Mouse (Mus musculus) MN1 (cell line): ENCODE data around the gene Sdk1.
"Not testable (repeated sequence)": the region's sequence is repeated elsewhere in the genome, so short reads cannot be mapped to it uniquely, and the experiment has no call there.

ENCODE experiments used
- DNase-seq: peaks from one replicate; pipeline ENCODE4 v3.0.0-alpha.2; 2016; ENCODE audit warnings: low spot score

The Sdk1 gene

GRCm38 (mm10) chr5:141636406-141636805 is 395.1 kb downstream of the Sdk1 start:
- no peak for DNase-seq

GRCm38 (mm10) chr5:141637054-141637453 is 395.8 kb downstream of the Sdk1 start:
- DNase-seq: not testable (repeated sequence)

DNA sequence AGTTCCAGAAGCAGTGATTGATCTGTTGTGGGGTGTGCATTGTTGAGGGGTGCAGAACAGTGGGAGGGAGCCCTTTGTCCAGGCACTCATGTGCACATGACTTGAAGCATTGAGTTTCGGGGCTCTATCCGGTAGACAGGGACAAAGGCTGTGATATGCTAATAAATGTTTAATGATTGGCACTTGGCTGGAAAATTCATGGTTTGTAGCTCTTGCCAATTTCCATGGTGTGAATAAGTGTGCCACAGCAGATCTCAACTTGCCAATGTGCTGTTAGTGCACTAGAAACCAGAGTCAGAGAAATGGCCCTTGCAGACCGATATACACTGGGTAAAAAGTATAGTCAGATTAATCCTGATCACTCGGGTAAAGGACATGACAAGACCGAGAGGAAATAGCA is 404.4 kb downstream of the Sdk1 start:
- DNase-seq: no peak

DNA sequence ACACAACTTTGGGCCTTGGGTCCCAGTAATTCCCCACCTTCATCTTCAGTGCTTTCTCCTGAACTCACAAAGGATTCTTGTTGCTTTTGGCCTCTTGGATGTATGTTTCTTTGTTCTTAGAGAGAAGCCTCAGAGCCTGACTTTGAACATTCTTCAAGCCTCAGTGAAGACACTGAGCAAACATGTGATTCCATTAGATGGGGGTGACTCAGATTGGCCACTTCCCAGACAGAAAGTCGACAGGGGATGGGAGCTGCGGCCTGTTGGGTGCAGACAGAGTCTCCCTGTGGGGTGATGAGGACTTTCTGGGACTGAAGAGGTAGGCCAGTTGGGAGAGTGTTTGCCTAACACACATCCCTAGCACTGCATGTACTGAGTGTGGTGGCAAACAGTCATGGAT is 405.3 kb downstream of the Sdk1 start:
- DNase-seq: no peak

- no peak for DNase-seq
These were observed 408.6 kb downstream of the Sdk1 start for GRCm38 (mm10) chr5:141649831-141650375.

DNA sequence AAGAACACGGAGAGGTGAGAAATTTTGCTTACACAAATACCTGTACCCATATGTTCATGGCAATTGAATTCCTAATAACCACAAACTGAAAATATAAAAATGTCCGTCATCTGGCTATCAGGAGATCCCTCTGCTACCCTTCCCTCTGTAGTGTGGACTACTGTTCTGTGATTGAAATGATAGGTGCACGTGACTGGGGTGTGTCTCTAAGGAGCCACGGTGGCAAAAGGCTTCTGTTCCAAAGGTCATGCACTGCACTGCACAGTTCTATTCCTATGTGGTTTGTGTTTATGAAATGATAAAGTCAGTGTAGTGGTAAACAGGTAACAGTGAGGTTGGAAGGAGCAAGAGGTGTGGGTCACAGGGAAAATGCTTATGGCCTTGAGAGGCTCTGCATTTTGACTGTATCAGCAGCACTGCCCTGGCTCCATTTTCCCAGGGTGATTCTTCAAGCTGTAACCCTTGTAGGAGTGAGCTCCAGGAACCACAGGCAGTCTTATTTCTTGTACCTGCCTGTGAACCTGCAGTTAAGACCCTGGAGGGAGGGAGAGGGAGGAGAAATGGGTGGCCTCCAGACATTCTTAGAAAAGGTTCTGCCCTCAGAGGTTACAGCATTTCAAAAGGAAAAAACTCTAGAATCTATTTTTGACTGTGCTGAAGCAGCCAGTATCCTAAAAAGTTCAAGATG is 410.5 kb downstream of the Sdk1 start:
- no peak for DNase-seq

DNA sequence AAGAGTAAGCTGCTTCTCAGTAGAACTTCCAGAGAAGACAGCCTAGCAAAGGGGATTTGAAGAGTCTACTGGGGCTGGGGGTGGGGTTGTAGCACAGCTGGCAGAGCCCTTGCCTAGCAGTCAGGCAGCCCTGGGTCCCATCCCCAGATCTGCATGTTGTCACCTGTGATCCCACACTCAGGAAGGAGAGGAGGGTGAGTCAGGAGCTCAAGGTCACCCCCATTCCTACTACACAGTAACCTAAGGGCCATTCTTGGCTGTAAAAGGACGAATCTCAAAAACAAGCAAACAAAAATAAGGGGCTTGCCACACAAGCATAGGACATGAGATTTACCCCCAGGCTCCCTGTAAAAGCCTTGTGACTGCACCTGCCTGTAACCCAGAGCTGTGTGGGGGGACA is 435.1 kb downstream of the Sdk1 start:
- no peak for DNase-seq

DNA sequence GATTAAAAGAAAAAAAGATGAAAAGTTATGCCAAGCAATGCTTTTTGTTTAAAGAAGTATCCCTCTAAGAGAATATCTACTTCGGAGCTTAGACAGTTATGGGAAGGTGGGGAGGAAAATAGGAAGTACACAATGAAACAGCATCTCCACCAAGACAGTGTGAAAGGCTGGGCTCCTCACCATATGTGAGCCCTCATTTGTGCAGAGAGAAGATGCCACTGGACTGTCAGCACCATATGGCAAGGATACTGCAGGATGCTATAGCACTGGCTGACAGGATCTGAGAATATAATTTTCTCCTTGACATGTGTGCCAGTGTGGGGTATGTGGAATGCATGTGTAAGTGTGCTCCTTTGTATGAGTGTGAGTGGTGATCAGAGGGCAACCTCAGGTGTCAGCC is 435.7 kb downstream of the Sdk1 start:
- DNase-seq: no peak

GRCm38 (mm10) chr5:141677841-141678240 is 436.6 kb downstream of the Sdk1 start:
- DNase-seq: no peak

DNA sequence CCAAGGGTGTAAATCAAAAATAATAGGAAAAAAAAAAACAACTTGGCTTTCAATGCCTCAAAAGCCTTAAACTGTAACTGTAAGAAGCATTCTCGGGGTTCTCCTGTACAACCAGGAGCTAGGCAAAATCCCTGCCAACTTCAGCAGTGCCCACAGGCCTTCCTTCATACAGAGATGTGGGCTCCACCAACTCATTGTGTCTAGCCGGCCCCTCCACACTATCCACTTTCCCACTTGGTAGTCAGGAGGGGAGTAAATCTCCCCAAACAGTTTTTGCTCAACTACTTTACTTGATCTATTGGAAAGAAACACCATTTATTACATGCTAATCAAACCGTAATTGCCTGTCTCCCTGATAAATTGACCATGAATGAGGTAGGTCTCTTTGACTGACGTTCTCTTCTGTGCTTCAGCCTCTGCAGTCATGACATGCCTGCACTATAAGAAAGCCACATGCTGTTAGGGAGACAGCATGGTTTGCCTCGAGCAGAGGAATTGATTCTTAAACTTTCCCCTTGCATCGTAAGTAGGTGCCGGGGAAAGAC is 445.7 kb downstream of the Sdk1 start:
- no peak for DNase-seq

GRCm38 (mm10) chr5:141689442-141690105 is 448.3 kb downstream of the Sdk1 start:
- no peak for DNase-seq

GRCm38 (mm10) chr5:141691482-141691975 is 450.2 kb downstream of the Sdk1 start:
- no peak for DNase-seq

GRCm38 (mm10) chr5:141693716-141694115 is 452.4 kb downstream of the Sdk1 start:
- no peak for DNase-seq

DNA sequence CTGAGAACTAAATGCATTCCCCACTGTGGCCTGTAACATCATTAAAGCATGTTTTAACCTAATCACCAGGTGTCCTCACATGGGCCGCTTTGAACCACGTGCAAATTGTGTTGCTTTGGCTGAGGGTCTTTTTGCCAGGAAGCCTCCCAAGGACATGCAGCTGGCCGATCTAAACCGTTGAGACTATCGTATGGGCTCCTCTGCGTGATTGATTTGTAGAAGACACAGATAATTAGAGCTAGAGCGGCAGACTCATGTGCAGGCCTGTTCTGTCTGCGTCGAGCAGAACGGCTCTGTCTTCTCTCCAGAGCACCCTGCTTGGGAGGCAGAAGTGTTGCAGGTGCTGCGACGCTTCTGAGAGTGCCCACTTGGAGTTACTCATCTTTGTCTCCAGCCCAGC is 453.6 kb downstream of the Sdk1 start:
- no peak for DNase-seq

GRCm38 (mm10) chr5:141698406-141698805 is 457.1 kb downstream of the Sdk1 start:
- no peak for DNase-seq

DNA sequence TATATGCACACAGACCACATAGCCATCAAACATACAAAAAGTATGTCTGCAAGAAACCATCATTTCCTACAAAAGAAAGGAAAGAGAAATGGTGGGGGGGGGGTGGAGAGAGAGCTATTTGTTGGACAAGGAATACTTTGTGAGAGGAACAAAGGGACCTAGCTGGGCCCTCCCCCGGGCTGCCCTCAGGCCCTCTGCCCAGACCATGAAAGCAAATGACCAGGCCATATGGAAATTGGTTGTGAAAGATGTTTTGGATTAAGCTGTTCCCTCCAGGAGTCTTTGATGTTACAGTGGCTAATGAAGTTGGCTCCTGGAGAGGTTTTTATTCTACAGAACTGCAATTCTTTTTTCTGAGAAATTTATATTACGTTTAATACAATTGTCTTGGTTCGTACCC is 479.5 kb downstream of the Sdk1 start:
- DNase-seq: no peak

DNA sequence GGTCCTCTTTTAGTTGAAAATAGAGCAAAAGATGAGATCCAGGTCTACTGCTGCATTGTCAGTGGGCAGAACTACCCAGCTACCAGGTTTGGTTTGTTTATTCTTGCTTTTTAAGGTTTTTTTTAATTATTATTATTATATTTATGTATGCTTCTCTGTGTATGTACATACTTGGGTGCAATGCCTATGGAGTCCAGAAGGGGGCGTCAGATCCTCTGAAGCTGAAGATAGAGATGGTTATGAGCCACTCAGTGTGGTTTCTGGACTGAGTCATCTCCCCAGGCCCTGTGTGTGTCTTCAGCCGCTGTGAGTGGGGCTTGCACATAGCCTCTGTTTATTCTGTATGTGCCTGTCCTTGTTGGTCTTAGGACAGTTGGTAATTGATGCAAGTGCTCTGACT is 486.7 kb downstream of the Sdk1 start:
- DNase-seq: no peak

DNA sequence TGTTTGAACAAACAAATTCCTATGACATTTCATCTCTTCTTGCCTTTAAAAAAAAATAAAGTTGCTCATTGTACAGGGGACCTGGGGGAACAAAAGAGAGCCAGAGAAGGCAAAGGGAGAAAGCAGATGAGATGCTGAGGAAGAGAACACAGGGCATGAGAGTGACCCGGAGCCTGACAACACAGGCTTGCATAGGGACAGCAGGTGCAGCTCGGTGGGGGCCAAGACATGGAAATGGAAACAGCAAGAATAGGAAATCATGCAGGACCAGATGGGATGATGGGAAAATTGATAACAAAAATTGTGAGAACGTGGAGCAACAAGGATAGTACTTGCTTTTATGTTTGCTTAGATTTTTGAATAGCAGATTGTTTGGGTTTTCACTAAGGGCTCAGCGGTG is 488.7 kb downstream of the Sdk1 start:
- no peak for DNase-seq

- no peak for DNase-seq
These were observed 497.4 kb downstream of the Sdk1 start for GRCm38 (mm10) chr5:141738725-141739124.

DNA sequence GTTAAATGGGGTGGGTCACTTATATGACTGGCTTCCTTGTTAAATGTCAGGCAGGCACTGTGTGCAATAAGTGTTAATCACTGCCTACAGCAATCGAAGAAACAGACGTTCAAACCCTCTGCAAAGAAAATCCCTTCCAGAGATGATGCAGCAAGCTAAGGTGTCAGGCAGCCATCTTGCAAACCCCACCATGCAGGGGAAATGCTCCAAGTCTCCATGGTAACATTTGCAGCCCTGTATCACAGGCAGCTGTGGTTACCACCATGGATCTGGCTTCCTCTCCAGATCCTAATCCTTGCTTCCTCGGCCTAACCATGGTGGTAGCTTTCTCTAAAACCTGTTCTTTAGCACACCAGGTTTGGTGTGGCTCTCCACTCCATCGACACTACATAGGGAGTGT is 507.5 kb downstream of the Sdk1 start:
- DNase-seq: no peak

DNA sequence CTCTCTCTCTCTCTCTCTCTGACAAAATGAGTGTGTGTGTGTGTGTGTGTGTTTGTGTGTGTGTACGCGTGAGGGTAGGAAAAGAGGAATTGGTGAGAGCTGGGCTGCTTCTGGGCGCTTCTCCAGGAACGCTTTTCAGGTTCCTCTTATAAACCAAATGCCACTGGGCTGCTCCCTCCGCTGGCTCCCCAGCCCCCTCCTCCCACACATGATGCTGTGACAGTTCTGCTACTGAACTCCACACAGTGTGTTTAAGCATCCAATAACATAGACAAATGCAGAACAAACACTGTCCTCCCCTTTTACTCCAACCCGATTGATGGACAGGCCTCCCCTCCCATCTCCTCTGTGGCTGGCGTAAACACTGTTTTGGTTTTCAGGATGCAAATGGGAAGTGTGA is 513.0 kb downstream of the Sdk1 start:
- no peak for DNase-seq

DNA sequence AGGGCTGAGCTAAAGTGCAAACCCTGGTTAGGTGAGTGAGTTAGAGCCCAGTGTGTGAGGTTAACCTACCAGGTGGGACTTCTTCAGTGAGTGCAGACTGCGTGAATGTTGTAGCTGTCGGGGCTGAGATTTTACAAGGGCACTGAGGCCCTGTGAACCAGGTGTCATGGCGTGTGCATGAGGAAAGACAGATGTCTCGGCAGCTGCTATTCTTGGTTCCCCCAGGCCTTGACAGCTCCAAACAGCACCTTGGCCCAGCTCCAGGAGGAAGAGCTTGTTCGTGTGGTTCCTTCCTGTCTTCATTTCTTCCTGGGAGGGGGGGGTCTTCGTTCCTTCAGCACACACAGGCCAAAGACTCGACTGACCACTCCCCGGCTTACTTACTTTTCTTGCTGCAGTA is 517.6 kb downstream of the Sdk1 start:
- no peak for DNase-seq

GRCm38 (mm10) chr5:141764111-141764510 is 522.8 kb downstream of the Sdk1 start:
- no peak for DNase-seq
